Mouse (Mus musculus) liver, postnatal 0 days (tissue): ENCODE results near the gene C1qtnf3.

Experiments
- CTCF ChIP-seq: sonication (generic); IDR thresholded peaks from 2 replicates; pipeline ENCODE4 v1.5.1; 2016; ENCODE audit warnings: antibody characterized with exemption, low read depth
- EP300 ChIP-seq: IDR thresholded peaks from 2 replicates; pipeline ENCODE4 v1.6.1; 2016; ENCODE audit warnings: antibody characterized with exemption, low read depth, mild to moderate bottlenecking

DNA sequence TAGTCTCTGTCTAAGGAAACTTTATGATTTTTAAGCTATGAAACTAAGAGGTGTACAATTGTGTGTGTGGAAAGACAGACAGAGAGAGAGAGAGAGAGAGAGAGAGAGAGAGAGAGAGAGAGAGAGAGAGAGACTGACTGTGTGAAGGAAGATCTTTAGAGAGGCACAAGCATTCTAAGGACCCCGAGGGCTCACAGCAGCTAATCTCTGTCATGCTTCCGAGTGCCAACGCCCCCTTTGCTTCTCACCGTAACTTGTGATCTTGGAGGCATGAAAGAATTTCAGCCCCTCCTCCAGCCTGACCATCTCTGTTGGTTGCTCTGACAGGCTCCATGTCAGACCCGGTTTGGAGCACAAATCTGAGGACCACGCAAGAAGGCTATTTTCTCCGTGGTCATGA, 48.3 kb downstream of the C1qtnf3 start, which contains the start of gene Slc45a2:
- TF ChIP-seq EP300: no peak
- no peak for TF ChIP-seq CTCF
